In genomic region chr1:48533326-48533725, GRCm38 (mm10) we compare ENCODE assay signal across 9 mouse cellular contexts.
"Had no signal": no experiment of that assay in that cellular context is flagged by ENCODE, and none has a peak within 500 bp of the region (broad histone marks: within the 10 kb centered on the region; RNA-seq: fewer than 3 reads in every experiment).

No protein-coding gene starts in this region.

- ATAC-seq: midbrain, embryonic 15.5 days had no signal

- DNase-seq: kidney, postnatal 36 days; layer of hippocampus, adult 9-11 months; left cerebral cortex, postnatal 4 days; lung, adult 18-20 months; lung, postnatal 4 days; right cerebral cortex, postnatal 14 days; thymus, adult 2 months; thymus, postnatal 25 days had no signal
